Mouse (Mus musculus) C2C12 (cell line): ENCODE measurements around the gene Xkr7. TPM values are rescaled to one million over a fixed set of nuclear protein-coding genes. Genes with fewer than 3 reads are reported as not detected.

Experiments
- H3K27me3 ChIP-seq: one replicate; pipeline ENCODE4 v1.6.1; 2011; ENCODE audit not compliant: control insufficient read depth, insufficient read depth, insufficient read length
- H3K36me3 ChIP-seq: one replicate; pipeline ENCODE4 v1.6.1; 2011; ENCODE audit not compliant: control insufficient read depth, insufficient read depth
- H3K4me3 ChIP-seq: one replicate; pipeline ENCODE4 v1.5.1; 2011; ENCODE audit warnings: mild to moderate bottlenecking, control low read depth; ENCODE audit not compliant: poor library complexity, insufficient read depth, severe bottlenecking
- H3K79me2 ChIP-seq: one replicate; pipeline ENCODE4 v1.6.1; 2011; ENCODE audit not compliant: control insufficient read depth, insufficient read depth
- H3K79me3 ChIP-seq: one replicate; pipeline ENCODE4 v1.6.1; 2011; ENCODE audit warnings: low read depth, control low read depth
- H3ac ChIP-seq: one replicate; pipeline ENCODE3; 2011; ENCODE audit warnings: low read depth; ENCODE audit not compliant: control insufficient read depth, insufficient read length
- CEBPB ChIP-seq: IDR thresholded peaks from one replicate; pipeline ENCODE4 v1.6.1; 2011; ENCODE audit warnings: low read depth, mild to moderate bottlenecking, control low read depth, moderate library complexity
- CTCF ChIP-seq: IDR thresholded peaks from one replicate; pipeline ENCODE4 v1.5.1; 2011; ENCODE audit not compliant: control insufficient read depth, insufficient read depth, insufficient read length
- FOSL1 ChIP-seq: IDR thresholded peaks from one replicate; pipeline ENCODE4 v1.8.0; 2011; ENCODE audit warnings: mild to moderate bottlenecking, low read length; ENCODE audit not compliant: poor library complexity, insufficient read depth, severe bottlenecking
- MAX ChIP-seq: IDR thresholded peaks from one replicate; pipeline ENCODE4 v1.6.1; 2011; ENCODE audit warnings: mild to moderate bottlenecking, control low read depth
- MYOD1 ChIP-seq: IDR thresholded peaks from one replicate; pipeline ENCODE4 v1.6.1; 2011; ENCODE audit warnings: low read depth; ENCODE audit not compliant: control insufficient read depth, insufficient read length
- MYOG ChIP-seq: IDR thresholded peaks from one replicate; pipeline ENCODE4 v1.6.1; 2011; ENCODE audit not compliant: control insufficient read depth, insufficient read length; ENCODE audit errors: extremely low read depth
- USF1 ChIP-seq: IDR thresholded peaks from one replicate; pipeline ENCODE4 v1.6.1; 2011; ENCODE audit warnings: low read depth, mild to moderate bottlenecking, control low read depth, moderate library complexity
- polyA plus RNA-seq: library from polyadenylated mRNA; unstranded; fragments of >200 nt; fragmentation: generic; extraction: Trizol; gene quantifications from one replicate; pipeline ENCODE4 v1.2.1, GENCODE M21; 2012; ENCODE audit warnings: missing spikeins

Gene Xkr7
- polyA plus RNA-seq, 1 experiment, result not detected

DNA sequence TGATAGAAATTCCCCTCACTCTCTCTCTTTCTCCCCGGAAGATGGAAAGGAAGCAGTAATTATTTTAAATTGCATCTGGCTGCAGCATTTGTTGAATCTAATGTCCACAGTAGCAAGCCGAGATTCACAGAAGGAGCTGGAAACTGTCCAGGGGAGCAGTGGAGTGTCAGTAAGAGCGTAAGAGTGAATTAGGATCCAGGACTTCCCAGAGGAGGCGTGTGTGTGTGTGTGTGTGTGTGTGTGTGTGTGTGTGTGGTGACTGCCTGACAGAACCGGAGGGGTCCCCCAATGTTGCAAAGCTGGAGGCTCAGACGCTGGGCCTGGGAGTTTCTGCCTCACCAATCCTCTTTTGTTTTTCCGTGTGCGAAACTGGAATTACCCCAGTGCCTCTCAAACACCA is 15.8 kb upstream of the Xkr7 start:
- H3K36me3 ChIP-seq, result peaks cover 28% of the 10 kb centered on the region
- TF ChIP-seq MYOD1 (no peak), FOSL1 (no peak), MAX (no peak), CTCF (no peak), CEBPB (no peak), MYOG (no peak), USF1 (no peak)
- no peak overlapping the region for H3ac ChIP-seq
- H3K79me2 ChIP-seq, result peaks cover 35% of the 10 kb centered on the region
- H3K4me3 ChIP-seq, result no peak overlapping the region
- H3K79me3 ChIP-seq, result peaks cover 18% of the 10 kb centered on the region
- H3K27me3 ChIP-seq, result peaks cover 25% of the 10 kb centered on the region

- H3K27me3 ChIP-seq, result peaks cover 25% of the 10 kb centered on the region
- H3ac ChIP-seq, result no peak overlapping the region
Measured at GRCm38 (mm10) chr2:153016786-153017185, 14.9 kb upstream of the Xkr7 start.

GRCm38 (mm10) chr2:153019355-153019754 is 12.3 kb upstream of the Xkr7 start:
- H3K4me3 ChIP-seq, result no peak overlapping the region
- no peak for TF ChIP-seq FOSL1
- no peak for TF ChIP-seq MYOD1
- TF ChIP-seq USF1, result no peak
- no peak for TF ChIP-seq MYOG
- no peak for TF ChIP-seq MAX
- TF ChIP-seq CEBPB, result no peak
- no peak for TF ChIP-seq CTCF
- H3K79me2 ChIP-seq, result peaks cover 8% of the 10 kb centered on the region
- no peak overlapping the region for H3ac ChIP-seq
- peaks cover 6% of the 10 kb centered on the region for H3K79me3 ChIP-seq
- H3K36me3 ChIP-seq, result no peaks in the 10 kb centered on the region
- peaks cover 40% of the 10 kb centered on the region for H3K27me3 ChIP-seq

More at GRCm38 (mm10) chr2:153016786-153017185, 14.9 kb upstream of the Xkr7 start:
- Histone ChIP-seq H3K4me3 (no peak overlapping the region), H3K36me3 (peaks cover 18% of the 10 kb centered on the region), H3K79me3 (peaks cover 18% of the 10 kb centered on the region), H3K79me2 (peaks cover 34% of the 10 kb centered on the region)
- TF ChIP-seq FOSL1, result no peak
- no peak for TF ChIP-seq CEBPB
- no peak for TF ChIP-seq MAX
- no peak for TF ChIP-seq CTCF
- TF ChIP-seq MYOG, result no peak
- TF ChIP-seq MYOD1, result no peak
- no peak for TF ChIP-seq USF1

GRCm38 (mm10) chr2:153021163-153021562 is 10.5 kb upstream of the Xkr7 start:
- Histone ChIP-seq H3K27me3 (peaks cover 51% of the 10 kb centered on the region), H3K36me3 (no peaks in the 10 kb centered on the region), H3K79me3 (no peaks in the 10 kb centered on the region), H3ac (no peak overlapping the region), H3K4me3 (no peak overlapping the region), H3K79me2 (no peaks in the 10 kb centered on the region)
- TF ChIP-seq CEBPB (no peak), USF1 (no peak), MYOD1 (no peak), MYOG (no peak), MAX (no peak), CTCF (no peak), FOSL1 (no peak)

DNA sequence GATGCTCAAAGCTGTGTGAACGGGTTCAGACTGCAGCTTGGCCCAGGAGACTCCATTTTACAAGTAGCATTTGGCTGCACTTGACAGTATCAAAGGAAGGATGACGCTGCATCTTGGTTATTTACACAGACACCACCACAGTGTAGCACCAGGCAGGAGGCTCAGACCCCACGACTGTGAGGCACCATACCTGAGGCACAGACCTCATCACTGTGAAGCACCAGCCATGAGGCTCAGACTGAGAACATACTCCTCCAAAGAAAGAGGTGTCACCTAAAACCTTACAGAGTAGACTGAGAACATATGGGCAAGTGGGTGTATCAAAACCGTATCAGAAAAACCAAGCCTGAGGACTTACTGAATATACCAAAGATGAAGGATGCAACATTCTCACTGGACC is 8.8 kb upstream of the Xkr7 start:
- H3K36me3 ChIP-seq, result no peaks in the 10 kb centered on the region
- no peaks in the 10 kb centered on the region for H3K79me2 ChIP-seq
- H3K27me3 ChIP-seq, result peaks cover 62% of the 10 kb centered on the region
- no peaks in the 10 kb centered on the region for H3K79me3 ChIP-seq
- no peak overlapping the region for H3ac ChIP-seq
- H3K4me3 ChIP-seq, result no peak overlapping the region
- TF ChIP-seq MYOD1 (no peak), CTCF (no peak), MYOG (no peak), FOSL1 (no peak)

DNA sequence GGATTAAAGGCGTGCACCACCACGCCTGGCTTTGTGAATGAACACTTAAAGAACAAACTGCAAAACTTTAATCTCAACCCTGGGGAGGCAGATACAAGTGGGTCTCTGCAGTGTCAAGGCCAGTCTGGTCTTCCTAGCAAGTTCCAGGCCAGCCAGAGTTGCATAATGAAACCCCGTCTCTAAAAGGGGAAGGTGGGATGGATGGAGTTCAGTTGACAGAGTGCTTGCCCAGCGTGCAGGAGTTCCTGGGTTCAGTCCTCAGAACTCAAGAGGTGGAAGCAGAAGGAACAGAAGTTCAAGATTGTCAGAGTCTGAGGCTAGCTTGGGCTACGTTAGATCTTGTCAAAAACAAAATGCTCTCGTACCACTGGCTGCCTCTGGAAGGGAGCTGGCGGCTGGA is 5.6 kb upstream of the Xkr7 start:
- Histone ChIP-seq H3K27me3 (peaks cover 63% of the 10 kb centered on the region), H3K79me2 (no peaks in the 10 kb centered on the region), H3K36me3 (no peaks in the 10 kb centered on the region), H3K79me3 (no peaks in the 10 kb centered on the region), H3ac (no peak overlapping the region), H3K4me3 (no peak overlapping the region)
- TF ChIP-seq FOSL1, result no peak
- no peak for TF ChIP-seq MYOG
